Mouse (Mus musculus): ENCODE measurements around the gene Epn2. TPM values are rescaled to one million over a fixed set of nuclear protein-coding genes. Genes with fewer than 3 reads are reported as not detected.
A peak's percentile ranks its signal among the peaks of the same experiment; 100 is the strongest.

Epn2 gene
- total RNA-seq (2014; fragmentation: Nextera tagmentation) (2.2 TPM in 1 of 2 replicates, not detected in the other), total RNA-seq (2017) (0.38 and 4.1 TPM in 2 replicates)

DNA sequence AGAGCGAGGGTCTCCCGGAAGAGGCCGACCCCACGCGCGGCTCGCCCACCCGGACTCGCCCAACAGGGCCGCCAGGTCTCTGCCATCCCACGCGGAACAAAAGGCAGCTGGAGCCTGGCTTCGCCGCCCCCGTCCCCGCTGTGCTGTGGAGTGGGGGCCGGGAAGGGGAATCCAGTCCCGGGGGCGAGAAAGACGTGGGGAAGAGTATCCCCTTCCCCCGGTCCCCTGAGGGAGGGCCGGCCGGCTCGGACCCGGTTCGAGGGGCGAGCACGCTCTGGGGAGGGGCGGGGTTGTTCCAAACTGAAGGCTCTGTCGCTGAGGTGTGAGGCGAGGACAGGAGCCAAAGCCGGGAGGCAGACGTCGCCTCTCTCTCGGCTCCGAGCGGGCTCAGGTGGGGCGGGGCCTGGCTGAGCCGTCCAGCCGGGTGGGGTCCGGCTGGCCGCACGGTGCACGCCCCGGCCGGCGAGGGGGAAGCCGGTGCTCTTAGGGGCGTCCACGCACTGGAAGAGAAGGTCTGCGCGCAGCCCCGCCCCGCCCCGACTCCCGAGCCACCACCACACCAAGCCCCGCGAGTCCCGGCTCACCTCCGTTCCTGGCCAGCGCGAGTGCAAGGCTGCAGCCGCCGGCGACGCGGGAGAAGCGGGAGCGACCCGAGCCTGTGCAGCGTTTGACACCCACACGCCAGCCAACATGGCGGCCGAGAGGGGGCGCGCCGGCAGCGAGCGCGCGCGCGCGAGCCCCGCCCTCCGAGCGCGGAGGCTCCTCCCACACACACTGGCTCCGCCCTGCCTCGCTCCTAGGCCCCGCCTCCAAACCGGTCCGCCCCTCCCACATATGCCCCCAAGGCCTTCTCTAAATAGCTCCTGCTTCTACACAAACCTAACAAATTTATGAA lies at the start of gene Epn2:
Epn2 (minus strand) TSS at position 705 of the 895 bp plus-strand sequence.
- peak; percentile 69 for ATAC-seq (replicated peaks; ENCODE audit: low FRiP score, low TSS enrichment, poor library complexity, severe bottlenecking)

DNA sequence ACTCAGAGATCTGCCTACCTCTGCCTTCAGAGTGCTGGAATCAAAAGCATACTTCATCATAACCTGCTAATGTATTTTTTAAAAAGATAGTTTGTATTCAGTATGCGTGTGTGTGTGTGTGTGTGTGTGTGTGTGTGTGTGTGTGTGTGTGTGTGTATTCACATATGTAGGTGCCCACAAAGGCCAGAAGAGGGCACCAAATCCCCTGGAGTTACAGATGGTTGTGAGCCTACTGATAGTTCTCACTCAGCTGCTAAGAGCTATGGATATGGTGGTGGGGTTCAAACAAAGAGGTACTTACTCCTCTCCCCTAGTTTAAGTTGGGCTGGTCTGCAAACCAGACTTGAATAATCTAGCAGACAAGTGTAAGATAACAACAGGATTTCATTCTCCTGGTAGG lies 47.0 kb upstream of the Epn2 start:
- ATAC-seq (replicated peaks; ENCODE audit: low FRiP score, low TSS enrichment, poor library complexity, severe bottlenecking), result no peak

DNA sequence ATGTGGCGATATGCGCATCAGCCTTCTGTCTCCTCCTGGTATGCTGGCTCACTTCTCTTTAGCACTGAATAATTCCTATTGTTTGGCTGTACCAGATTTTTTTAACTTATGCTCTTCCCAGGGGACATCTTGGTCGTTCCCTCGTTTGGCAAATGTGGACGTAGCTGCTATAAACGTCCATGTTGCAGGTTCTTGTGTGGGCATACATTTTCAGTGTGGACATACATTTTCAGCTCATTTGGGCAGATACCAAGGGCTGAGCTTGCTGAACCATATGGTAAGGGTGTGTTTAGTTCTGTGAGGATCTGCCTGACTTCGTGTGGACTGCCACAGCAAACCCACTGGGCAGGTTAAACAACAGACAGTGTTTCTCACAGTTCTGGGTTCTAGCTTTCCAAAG lies 45.6 kb upstream of the Epn2 start:
- no peak for ATAC-seq (replicated peaks; ENCODE audit: low FRiP score, low TSS enrichment, poor library complexity, severe bottlenecking)

DNA sequence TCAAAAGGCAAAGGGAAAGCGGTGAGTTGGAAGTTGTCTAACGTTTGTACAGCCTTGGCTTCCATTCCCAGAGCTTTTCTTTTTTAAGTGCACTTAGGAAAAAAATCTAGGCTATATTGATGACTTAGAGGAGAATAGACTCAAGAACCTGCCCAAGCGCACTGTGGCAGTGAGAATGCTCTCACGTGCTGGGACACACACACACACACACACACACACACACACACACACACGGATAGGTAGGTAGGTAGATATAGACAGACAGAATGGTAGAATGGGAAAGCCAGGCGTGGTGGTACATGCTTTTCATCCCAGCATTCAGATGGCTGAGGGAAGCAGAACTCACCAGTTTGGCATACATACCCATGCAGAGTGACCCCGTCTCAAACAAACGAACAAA lies 41.3 kb upstream of the Epn2 start:
- ATAC-seq (replicated peaks; ENCODE audit: low FRiP score, low TSS enrichment, poor library complexity, severe bottlenecking), result no peak

DNA sequence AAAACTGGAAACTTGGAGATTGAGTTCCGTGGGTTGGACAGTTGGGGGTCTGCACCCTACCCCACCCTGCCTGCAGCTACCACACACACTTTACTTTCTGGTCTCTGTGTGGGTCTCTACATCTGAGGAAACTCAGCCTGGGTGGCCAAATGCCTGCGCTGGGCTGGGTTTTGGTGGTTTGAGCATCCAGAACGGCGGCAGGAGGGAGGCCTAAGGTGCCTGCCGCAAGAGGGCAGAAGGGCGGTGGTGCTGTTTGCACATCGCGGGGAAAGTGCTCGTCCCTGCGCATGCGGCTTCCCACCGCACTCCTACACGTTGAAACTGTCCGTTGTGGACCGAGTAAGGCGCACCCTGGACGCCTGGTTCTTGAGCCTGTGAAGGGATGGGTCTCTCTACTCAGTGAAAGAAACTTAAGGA lies 40.8 kb upstream of the Epn2 start:
- peak; percentile 63; the same call in 1 of the 2 replicates for ATAC-seq (replicated peaks; ENCODE audit: low FRiP score, low TSS enrichment, poor library complexity, severe bottlenecking)

DNA sequence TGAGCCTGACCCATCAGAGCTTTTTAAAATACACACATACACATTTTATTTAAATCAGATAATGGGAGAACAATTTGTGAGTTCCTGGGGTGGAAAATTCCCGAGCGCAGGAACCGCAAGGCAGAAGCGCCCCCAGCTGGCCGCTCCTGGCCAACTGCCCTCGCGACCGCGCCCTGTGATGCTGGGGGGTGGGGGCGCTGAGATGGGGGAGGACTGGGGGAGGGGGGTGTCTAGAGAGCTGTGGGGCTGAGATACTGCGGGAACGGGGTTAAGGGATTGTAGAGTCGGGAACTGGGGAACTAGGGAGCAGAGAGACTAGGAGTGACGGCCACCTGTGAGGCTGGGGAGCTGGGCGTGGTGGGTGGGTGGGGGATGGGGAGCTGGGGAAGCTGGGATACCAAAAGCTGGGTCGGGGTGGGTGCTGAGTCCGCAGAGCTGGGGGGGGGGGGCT lies 40.3 kb upstream of the Epn2 start:
- ATAC-seq (replicated peaks; ENCODE audit: low FRiP score, low TSS enrichment, poor library complexity, severe bottlenecking), result no peak

DNA sequence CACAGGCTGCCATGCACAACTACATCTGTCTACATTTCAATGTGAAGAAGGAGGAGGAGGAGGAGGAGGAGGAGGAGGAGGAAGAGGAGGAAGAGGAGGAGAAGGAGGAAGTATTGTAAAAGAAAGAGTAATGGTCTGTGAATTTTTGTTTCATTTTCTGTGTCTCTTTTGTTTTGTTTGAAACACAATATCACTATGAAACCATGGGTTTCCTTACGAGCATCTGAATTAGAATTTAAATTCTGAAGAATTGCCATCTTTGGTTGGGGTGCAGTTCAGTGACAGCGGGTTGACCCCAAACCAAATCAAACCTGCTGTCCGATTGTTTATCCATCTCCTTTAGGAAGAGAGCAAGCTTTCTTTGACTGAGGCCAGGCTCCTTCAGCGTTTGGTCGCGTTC lies 39.9 kb upstream of the Epn2 start:
- no peak for ATAC-seq (replicated peaks; ENCODE audit: low FRiP score, low TSS enrichment, poor library complexity, severe bottlenecking)

DNA sequence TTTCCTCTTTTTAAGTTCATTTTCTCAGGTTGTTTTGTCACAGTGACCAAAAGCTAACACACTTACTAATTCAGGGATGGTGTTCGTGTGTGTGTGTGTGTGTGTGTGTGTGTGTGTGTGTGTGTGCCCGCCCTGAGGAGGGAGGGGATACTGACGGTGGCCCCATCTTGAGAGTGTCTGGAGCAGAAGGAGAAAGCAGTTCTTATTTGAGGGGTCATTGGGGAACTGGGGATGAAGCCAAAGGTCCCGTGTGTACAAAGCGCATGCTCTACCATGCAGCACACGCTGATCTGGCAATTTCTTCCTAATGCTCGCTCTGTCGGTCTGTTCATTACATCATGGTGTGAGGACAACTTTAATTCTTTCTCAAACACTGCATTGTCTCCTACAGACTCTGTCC lies 39.1 kb upstream of the Epn2 start:
- ATAC-seq (replicated peaks; ENCODE audit: low FRiP score, low TSS enrichment, poor library complexity, severe bottlenecking), result no peak

DNA sequence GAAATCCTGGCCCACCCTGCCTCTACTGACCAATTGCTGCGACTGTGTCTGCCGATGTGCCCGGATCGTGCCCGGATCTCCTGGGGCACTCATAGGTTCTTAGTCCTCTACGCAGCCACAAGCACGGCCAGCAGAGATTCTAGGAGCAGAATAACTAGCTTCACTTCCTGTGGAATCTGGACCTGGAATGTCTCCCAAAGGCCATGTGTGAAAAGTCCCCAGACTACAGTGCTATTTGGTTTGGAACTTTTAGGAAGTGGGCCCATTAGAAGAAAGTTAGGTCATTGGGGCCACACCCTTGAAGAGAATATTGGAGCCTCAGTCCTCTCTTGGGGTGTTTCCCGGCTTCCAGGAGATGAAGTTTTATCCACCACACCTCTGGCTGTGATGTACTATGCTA lies 38.6 kb upstream of the Epn2 start:
- ATAC-seq (replicated peaks; ENCODE audit: low FRiP score, low TSS enrichment, poor library complexity, severe bottlenecking), result no peak

DNA sequence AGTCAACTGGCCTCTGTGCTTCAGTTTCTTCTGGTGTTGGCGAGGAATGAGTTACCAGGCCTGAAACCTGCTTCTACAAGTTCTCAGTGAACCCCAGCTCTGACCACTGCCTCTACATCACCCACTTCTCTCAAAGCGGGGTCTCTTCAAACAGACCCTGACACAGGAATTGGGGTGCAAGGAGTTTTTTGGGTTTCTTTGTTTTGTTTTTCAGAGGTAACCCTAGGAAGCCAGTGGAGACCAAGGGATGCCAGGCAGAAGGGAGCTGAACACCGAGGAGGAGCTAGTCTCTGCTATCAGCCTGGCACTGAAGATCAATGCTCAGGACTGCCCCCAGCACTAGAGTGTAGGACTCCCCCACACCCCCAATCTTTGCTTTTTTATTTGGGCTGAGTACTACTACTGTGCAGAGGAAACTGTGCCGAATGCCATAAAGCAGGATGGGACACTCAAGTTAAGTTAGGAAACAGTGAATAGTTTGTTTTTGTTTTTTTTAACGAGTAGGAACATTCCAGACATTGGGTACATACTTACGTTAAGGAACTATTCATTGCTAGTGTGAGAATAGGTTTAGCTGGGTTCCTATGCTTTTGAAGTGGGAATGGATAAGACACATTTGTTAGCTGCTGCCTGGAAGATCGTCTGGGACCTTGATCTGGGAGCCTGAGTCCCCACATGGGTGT lies 37.9 kb upstream of the Epn2 start:
- ATAC-seq (replicated peaks; ENCODE audit: low FRiP score, low TSS enrichment, poor library complexity, severe bottlenecking), result no peak

DNA sequence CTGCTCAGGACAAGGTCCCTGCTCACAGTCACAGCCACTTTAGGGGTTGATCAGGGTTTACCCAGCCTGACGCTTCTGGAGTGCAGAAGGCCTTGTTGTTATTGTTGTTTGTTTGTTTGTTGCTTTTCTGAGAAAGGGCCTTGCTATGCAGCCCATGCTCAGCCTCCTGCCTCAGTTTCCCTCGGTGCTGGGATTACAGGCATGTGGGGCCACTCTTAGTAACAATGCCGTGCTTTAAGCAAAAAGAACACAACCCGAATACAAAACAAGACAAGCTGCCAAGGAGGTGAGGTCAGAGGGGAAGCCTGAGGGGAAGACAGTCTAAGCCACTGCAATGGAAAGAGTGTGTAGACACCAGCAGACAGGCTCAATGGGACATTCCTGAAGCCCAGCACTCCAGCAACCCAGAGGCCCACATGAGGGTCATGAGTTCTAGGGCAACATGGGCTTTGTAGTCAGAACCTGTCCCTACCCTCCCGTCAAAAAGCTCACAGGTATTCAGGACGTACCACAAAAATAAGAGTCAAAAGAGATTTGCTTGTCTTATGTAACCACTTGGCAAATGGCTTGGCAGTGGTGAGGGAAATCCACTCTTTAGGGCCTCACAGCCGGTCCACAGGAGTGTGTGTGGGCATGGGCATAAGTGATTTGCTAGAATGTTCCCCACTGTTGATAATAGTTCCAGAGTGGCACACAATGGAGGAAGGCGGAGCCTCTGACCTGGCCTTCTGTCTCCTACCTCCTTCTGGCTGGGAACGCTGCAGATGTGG lies 37.2 kb upstream of the Epn2 start:
- ATAC-seq (replicated peaks; ENCODE audit: low FRiP score, low TSS enrichment, poor library complexity, severe bottlenecking), result no peak

DNA sequence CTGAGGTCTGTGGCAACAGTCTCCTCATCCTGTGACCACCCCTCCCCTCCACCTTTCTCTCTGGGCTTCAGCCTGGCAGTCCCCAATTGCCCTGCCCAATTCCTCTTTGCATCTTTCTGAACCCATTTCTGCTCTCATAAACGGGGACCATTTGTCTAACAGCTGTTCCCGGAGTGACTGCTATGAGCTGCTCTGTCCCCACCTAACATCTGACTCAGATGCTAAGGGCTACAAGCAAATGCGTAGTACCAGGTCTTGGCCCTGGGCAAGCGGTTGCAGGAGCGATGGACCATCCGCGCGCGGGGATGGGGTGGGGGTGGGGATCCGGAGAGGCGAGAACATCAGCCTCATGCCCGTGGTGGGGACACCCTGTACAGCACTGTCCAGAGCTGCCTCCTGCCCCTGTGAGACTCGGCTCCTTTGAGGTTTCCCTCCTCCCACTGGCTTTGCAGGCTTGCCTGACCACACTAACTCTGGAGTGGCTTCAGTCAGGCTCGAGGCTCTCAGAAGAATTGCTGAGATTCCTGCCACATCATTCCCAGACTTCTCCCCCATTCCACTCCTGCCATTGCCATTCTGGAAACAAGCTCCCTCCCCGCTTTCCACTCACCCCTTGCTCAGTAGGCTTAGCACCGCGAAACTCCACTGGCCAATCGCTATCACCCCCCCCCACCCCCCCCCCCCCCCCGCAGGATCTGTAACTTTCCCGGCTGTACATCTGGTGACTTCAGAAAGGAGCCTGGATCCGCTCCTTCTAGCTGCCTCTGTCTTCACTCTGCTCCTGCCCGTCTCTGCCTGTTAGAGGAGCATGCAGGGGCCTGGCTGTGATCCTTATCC lies 36.4 kb upstream of the Epn2 start:
- no peak for ATAC-seq (replicated peaks; ENCODE audit: low FRiP score, low TSS enrichment, poor library complexity, severe bottlenecking)

DNA sequence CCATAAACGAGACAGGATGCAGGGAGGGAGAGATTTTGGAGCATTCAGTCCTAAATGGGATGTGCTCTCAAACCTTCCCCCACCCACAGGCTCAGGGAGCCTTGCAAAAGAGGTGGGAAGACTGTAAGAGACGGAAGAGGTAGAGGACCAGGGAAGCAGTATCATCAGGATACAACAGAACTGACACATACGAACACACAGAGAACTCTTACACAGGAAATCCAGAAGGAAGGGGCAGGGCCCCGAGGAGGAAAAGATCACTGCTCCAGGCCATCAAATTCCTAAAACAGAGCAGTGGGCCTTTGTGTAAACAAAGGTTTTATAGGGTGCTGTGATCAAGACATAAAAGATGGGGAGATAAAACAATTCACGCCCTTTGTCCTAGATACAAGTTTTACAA lies 34.9 kb upstream of the Epn2 start:
- ATAC-seq (replicated peaks; ENCODE audit: low FRiP score, low TSS enrichment, poor library complexity, severe bottlenecking), result no peak

DNA sequence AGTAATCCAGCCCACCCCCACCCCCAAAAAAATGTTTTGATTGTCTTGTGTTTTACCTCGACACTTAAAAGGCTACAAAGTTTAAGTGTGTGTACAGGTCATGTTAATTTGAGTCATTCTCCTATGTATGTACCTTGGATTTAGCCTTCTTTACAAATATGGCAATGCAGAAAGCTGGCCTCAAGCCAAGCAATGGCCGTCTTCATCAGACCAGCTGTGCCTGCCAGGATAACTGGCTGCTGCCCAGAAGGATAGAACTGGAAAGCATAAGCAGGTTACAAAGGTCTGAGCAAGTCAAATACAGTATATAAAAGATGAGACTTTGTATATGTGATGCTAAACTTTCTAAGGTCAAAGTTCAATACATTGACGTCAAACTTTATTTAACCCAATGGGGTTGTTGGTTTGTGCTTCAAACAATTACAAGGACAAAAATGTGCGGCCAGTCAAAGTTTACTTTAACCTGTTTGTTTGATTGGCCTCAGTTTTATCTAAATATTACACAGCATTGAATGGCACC lies 32.7 kb upstream of the Epn2 start:
- ATAC-seq (replicated peaks; ENCODE audit: low FRiP score, low TSS enrichment, poor library complexity, severe bottlenecking), result no peak

DNA sequence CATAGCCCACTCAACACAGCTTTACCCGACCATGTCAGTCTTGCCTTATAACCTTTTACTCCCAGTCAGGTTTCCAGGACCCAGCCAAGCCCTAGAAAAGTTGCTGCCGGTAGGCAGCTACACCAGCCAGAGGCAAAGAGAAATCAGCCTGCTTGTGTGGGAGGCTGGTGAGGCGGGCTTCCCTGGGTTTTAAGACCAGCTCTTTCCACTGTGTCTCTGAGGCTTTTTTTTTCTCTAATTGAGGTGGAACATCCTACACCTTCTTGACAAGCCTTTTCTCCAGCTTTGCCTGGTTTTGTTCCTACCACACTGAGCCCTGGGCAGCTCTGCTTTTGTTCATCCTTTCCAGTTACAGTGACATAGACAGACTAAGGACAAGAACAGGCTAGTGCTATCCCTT lies 31.7 kb upstream of the Epn2 start:
- ATAC-seq (replicated peaks; ENCODE audit: low FRiP score, low TSS enrichment, poor library complexity, severe bottlenecking), result no peak

DNA sequence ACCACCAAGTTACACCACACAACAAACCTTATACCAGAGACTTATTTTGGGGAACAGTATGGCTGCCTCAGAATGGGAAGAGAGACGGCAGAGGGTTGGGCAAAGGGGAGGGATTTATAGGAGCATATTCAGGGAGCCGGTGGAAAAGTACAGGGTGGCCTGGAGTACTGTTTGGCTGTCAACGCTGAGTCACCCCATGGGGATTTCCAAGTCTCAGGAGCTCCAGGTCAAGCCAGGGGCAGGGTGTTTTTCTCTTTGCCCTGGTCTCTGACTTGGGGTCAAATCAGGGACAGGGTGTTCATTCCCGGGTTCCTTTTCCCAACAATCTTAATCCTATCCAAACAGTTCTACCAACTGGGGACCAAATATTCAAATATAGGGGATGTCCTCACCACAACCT lies 28.6 kb upstream of the Epn2 start:
- ATAC-seq (replicated peaks; ENCODE audit: low FRiP score, low TSS enrichment, poor library complexity, severe bottlenecking), result no peak

DNA sequence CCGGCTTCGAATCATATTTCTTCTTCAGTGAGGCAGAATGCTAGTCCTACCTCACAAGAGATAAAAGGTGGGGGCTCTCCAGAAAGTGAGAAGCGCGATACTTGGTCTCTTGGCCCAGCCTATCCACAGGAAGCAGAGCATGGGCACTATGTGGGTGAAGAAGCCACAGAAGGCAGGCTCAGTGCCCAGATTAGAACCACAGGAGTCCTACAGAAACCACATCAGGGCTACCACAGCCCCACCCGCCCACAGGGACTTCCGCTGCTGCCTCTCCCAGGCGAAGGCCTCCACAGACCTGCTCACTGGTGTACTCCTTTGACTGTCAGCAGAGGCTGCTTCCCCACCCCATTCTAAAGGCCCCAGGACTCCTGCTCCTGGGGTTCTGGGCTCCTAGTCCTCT lies 23.2 kb upstream of the Epn2 start:
- peak; percentile 91 for ATAC-seq (replicated peaks; ENCODE audit: low FRiP score, low TSS enrichment, poor library complexity, severe bottlenecking)

DNA sequence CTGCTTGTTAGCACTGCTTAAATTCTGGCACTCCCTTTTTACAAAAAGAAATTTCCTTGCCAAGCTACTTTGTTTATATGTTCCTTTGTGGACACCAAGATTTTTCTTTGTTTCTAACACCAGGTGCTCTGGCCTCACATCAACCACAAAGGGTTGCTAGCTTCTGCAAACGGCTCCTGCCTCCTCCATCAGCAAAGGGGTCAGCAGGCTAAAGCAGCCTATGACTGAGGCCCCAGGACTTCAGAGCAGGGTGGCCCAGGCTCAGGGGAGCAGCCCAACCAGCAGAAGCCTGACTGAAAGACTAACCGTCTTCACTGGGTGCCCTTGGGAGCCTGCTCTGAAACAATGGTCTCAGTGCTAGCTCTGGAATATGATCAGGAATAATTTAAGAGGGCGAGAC lies 22.0 kb upstream of the Epn2 start:
- ATAC-seq (replicated peaks; ENCODE audit: low FRiP score, low TSS enrichment, poor library complexity, severe bottlenecking), result no peak

DNA sequence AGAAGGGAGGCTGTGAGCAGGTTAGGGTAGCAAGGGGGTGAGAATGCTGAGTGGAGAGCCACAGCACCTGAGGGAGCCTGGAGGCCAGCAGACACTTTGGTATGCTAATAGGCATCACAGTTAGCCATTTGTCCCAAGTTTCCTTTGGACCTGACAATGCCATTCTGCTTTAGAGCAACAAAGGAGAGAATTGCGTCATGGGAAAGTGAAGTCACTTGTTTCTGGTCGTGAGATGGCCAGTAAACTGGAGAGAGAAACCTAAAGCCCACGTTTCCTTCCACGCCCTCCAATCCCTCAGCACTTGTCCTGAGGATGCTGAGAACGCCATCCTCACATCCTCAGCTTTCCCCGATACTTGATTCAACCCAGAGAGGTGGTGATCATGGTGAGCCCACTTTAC lies 18.9 kb upstream of the Epn2 start:
- ATAC-seq (replicated peaks; ENCODE audit: low FRiP score, low TSS enrichment, poor library complexity, severe bottlenecking), result no peak

All from megakaryocyte-erythroid progenitor cell, adult 5-6 weeks (primary cell).